Mouse (Mus musculus) C2C12 (cell line): Measurements from ENCODE around the gene Dhx8. TPM values are rescaled to one million over a fixed set of nuclear protein-coding genes. Genes with fewer than 3 reads are reported as not detected.

Experiments used
- H3K27me3 ChIP-seq: one replicate; pipeline ENCODE4 v1.6.1; 2011; ENCODE audit not compliant: control insufficient read depth, insufficient read depth, insufficient read length
- H3K36me3 ChIP-seq: one replicate; pipeline ENCODE4 v1.6.1; 2011; ENCODE audit not compliant: control insufficient read depth, insufficient read depth
- H3K4me3 ChIP-seq: one replicate; pipeline ENCODE4 v1.5.1; 2011; ENCODE audit warnings: mild to moderate bottlenecking, control low read depth; ENCODE audit not compliant: poor library complexity, insufficient read depth, severe bottlenecking
- H3K79me2 ChIP-seq: one replicate; pipeline ENCODE4 v1.6.1; 2011; ENCODE audit not compliant: control insufficient read depth, insufficient read depth
- H3K79me3 ChIP-seq: one replicate; pipeline ENCODE4 v1.6.1; 2011; ENCODE audit warnings: low read depth, control low read depth
- H3ac ChIP-seq: one replicate; pipeline ENCODE3; 2011; ENCODE audit warnings: low read depth; ENCODE audit not compliant: control insufficient read depth, insufficient read length
- CEBPB ChIP-seq: IDR thresholded peaks from one replicate; pipeline ENCODE4 v1.6.1; 2011; ENCODE audit warnings: low read depth, mild to moderate bottlenecking, control low read depth, moderate library complexity
- CTCF ChIP-seq: IDR thresholded peaks from one replicate; pipeline ENCODE4 v1.5.1; 2011; ENCODE audit not compliant: control insufficient read depth, insufficient read depth, insufficient read length
- FOSL1 ChIP-seq: IDR thresholded peaks from one replicate; pipeline ENCODE4 v1.8.0; 2011; ENCODE audit warnings: mild to moderate bottlenecking, low read length; ENCODE audit not compliant: poor library complexity, insufficient read depth, severe bottlenecking
- MAX ChIP-seq: IDR thresholded peaks from one replicate; pipeline ENCODE4 v1.6.1; 2011; ENCODE audit warnings: mild to moderate bottlenecking, control low read depth
- MYOD1 ChIP-seq: IDR thresholded peaks from one replicate; pipeline ENCODE4 v1.6.1; 2011; ENCODE audit warnings: low read depth; ENCODE audit not compliant: control insufficient read depth, insufficient read length
- MYOG ChIP-seq: IDR thresholded peaks from one replicate; pipeline ENCODE4 v1.6.1; 2011; ENCODE audit not compliant: control insufficient read depth, insufficient read length; ENCODE audit errors: extremely low read depth
- USF1 ChIP-seq: IDR thresholded peaks from one replicate; pipeline ENCODE4 v1.6.1; 2011; ENCODE audit warnings: low read depth, mild to moderate bottlenecking, control low read depth, moderate library complexity
- long read RNA-seq, 2 experiments: library from polyadenylated mRNA; unstranded; transcript quantifications; one replicate each; pipeline ENCODE4 v2.0.0; 2019 to 2020
- polyA plus RNA-seq: library from polyadenylated mRNA; unstranded; fragments of >200 nt; fragmentation: generic; extraction: Trizol; gene quantifications from one replicate; pipeline ENCODE4 v1.2.1, GENCODE M21; 2012; ENCODE audit warnings: missing spikeins

Dhx8 gene
- 17.1 TPM for polyA plus RNA-seq
- long read RNA-seq, experiment 1, full-length matches to known transcripts: 1 of 8 reads
- long read RNA-seq, experiment 1, partial matches to known transcripts: 6 of 8 reads
- long read RNA-seq, experiment 1, other reads (novel, unspliced or antisense): 1 of 8 reads
- long read RNA-seq, experiment 2, full-length matches to known transcripts: 156 of 175 reads
- long read RNA-seq, experiment 2, partial matches to known transcripts: 12 of 175 reads
- long read RNA-seq, experiment 2, other reads (novel, unspliced or antisense): 7 of 175 reads

GRCm38 (mm10) chr11:101732518-101733440 is at the start of gene Dhx8:
Gene Dhx8 (plus strand): TSS chr11:101732919.
- Histone ChIP-seq H3K79me3 (peaks cover 15% of the 10 kb centered on the region), H3K36me3 (peaks cover 31% of the 10 kb centered on the region), H3ac (peak within 1 kb of the TSS; percentile 95), H3K4me3 (peak within 1 kb of the TSS; percentile 94), H3K27me3 (no peaks in the 10 kb centered on the region), H3K79me2 (peaks cover 30% of the 10 kb centered on the region)
- TF ChIP-seq CTCF (peak; percentile 93), MAX (peak; percentile 34), MYOG (no peak), MYOD1 (no peak)

- H3K36me3 ChIP-seq: no peaks in the 10 kb centered on the region
- H3K27me3 ChIP-seq: no peaks in the 10 kb centered on the region
- H3K79me2 ChIP-seq: no peaks in the 10 kb centered on the region
- no peak overlapping the region for H3ac ChIP-seq
- TF ChIP-seq FOSL1 (no peak), MYOD1 (peak; percentile 17), MAX (peak; percentile 98), CEBPB (no peak), USF1 (peak; percentile 11)
- no peaks in the 10 kb centered on the region for H3K79me3 ChIP-seq
- no peak overlapping the region for H3K4me3 ChIP-seq
Measured at GRCm38 (mm10) chr11:101687351-101688301, 45.1 kb upstream of the Dhx8 start.

- Histone ChIP-seq H3K27me3 (no peaks in the 10 kb centered on the region), H3K79me2 (no peaks in the 10 kb centered on the region), H3K4me3 (no peak overlapping the region), H3K36me3 (no peaks in the 10 kb centered on the region), H3K79me3 (no peaks in the 10 kb centered on the region), H3ac (no peak overlapping the region)
- TF ChIP-seq CTCF: no peak
- TF ChIP-seq MAX: no peak
- no peak for TF ChIP-seq CEBPB
- no peak for TF ChIP-seq MYOD1
Measured at GRCm38 (mm10) chr11:101689701-101690113, 43.0 kb upstream of the Dhx8 start.

DNA sequence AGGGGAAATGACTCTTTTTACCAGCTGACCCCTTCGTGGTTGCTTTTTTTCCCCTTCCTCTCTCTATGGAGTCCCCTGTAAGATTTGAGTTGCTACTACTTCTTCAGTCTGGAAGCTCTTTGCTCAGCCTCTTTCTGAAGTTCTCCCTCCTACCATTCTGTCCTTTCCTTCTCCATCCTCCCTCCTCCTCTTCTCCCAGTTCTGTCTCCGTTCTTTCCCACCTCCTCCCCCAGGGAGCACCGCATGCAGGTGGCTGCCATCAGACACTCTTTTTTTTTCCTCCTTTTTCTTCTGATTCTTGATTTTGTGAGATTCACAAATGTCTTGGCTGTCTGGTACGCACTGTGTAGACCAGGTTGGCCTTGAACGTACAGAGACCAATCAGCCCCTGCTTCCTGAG is 42.4 kb upstream of the Dhx8 start:
- H3K79me2 ChIP-seq: no peaks in the 10 kb centered on the region
- H3K27me3 ChIP-seq: no peaks in the 10 kb centered on the region
- no peak overlapping the region for H3ac ChIP-seq
- TF ChIP-seq MYOD1 (no peak), CTCF (no peak), USF1 (no peak), MAX (no peak), MYOG (no peak), CEBPB (no peak), FOSL1 (no peak)
- no peaks in the 10 kb centered on the region for H3K36me3 ChIP-seq
- H3K4me3 ChIP-seq: no peak overlapping the region
- no peaks in the 10 kb centered on the region for H3K79me3 ChIP-seq

- Histone ChIP-seq H3K36me3 (no peaks in the 10 kb centered on the region), H3ac (no peak overlapping the region), H3K4me3 (no peak overlapping the region), H3K27me3 (no peaks in the 10 kb centered on the region), H3K79me3 (no peaks in the 10 kb centered on the region), H3K79me2 (no peaks in the 10 kb centered on the region)
- no peak for TF ChIP-seq USF1
- TF ChIP-seq MYOG: no peak
- no peak for TF ChIP-seq CTCF
- TF ChIP-seq MYOD1: no peak
- no peak for TF ChIP-seq CEBPB
- TF ChIP-seq FOSL1: no peak
- TF ChIP-seq MAX: no peak
Measured at GRCm38 (mm10) chr11:101695906-101696661, 36.6 kb upstream of the Dhx8 start.
